Mouse (Mus musculus) erythroblast, embryonic 14.5 days (primary cell): ENCODE results near the gene Zkscan4.

Source experiments
- GATA1 ChIP-seq: IDR thresholded peaks from 2 replicates; pipeline ENCODE4 v1.6.1; 2012; ENCODE audit warnings: low read length, inconsistent platforms, mixed read lengths
- TAL1 ChIP-seq: IDR thresholded peaks from 3 replicates; pipeline ENCODE4 v1.6.1; 2012; ENCODE audit warnings: low read length, inconsistent platforms, mixed read lengths

DNA sequence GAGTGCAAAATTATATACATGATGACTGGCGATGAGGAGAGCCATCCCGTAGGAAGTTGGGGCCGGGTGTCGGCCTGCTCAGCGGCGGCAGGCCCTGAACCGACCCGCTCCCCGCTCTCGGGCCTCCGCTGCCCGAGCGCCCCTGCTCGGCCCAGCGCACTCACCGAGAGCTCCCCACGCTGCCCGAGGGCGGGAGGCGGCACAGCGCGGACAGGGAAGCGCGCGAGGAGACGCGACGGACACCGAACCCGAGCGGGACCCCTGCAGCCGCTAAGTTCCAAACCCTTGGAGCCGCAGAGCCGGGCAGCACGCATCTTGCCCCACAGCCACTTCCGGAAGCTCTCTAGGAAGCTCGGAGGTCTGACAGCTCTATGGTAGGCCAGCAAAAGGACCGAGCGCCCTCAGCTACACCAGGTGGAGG is 52.1 kb downstream of the Zkscan4 start, which contains the start of gene Zkscan8:
- TF ChIP-seq TAL1 (no peak), GATA1 (no peak)
